Mouse (Mus musculus) bone marrow macrophage, adult 2 months (primary cell): ENCODE data around the gene Grik4. TPM values are rescaled to one million over a fixed set of nuclear protein-coding genes. Genes with fewer than 3 reads are reported as not detected.
"Not testable (repeated sequence)": the region's sequence is repeated elsewhere in the genome, so short reads cannot be mapped to it uniquely, and the experiment has no call there.

Experiments used
- H3K27ac ChIP-seq: 2 replicates; pipeline ENCODE4 v1.5.1; 2012; ENCODE audit warnings: low read depth, low read length; ENCODE audit not compliant: insufficient read depth
- H3K4me1 ChIP-seq: 2 replicates; pipeline ENCODE4 v1.6.1; 2012; ENCODE audit warnings: low read length; ENCODE audit not compliant: control insufficient read depth, insufficient read depth
- H3K4me3 ChIP-seq: 2 replicates; pipeline ENCODE4 v1.5.1; 2012; ENCODE audit warnings: mild to moderate bottlenecking, low read length, moderate library complexity; ENCODE audit not compliant: insufficient read depth
- CTCF ChIP-seq: IDR thresholded peaks from 2 replicates; pipeline ENCODE4 v1.5.1; 2012; ENCODE audit warnings: low read depth, mild to moderate bottlenecking, low read length, moderate library complexity
- POLR2A ChIP-seq: IDR thresholded peaks from 2 replicates; pipeline ENCODE4 v1.6.1; 2012; ENCODE audit warnings: mild to moderate bottlenecking, low read depth, low read length, borderline replicate concordance
- polyA plus RNA-seq: library from polyadenylated mRNA; stranded (reverse); fragments of >200 nt; gene quantifications from 2 replicates; pipeline ENCODE4 v1.2.4, GENCODE M21; 2012; ENCODE audit not compliant: missing spikeins, insufficient read depth, insufficient read length

Grik4 gene
- polyA plus RNA-seq, 1 experiment: 0.12 TPM

DNA sequence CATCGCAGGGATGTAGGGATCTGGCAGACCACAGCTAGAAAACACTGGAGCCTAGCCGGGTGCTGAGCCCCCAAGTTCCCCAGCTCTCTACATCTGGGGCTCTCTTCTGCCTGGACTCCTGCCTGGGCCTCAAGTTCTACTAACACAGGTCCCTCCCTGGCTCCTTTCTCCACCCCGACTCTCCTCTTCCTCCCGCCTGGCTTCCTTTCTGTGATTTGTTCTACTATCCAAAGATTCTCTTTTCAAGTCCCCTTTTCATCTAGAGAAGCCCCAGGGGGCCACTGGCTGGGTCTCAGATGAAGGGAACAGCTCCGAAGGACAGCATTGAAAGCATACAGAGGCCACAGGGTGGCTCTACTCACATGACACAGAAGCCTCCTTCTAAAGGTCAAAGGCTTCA is 151.9 kb downstream of the Grik4 start:
- Histone ChIP-seq H3K4me3 (no peak overlapping the region), H3K4me1 (no peaks in the 10 kb centered on the region), H3K27ac (no peak overlapping the region)
- no peak for TF ChIP-seq POLR2A
- no peak for TF ChIP-seq CTCF

DNA sequence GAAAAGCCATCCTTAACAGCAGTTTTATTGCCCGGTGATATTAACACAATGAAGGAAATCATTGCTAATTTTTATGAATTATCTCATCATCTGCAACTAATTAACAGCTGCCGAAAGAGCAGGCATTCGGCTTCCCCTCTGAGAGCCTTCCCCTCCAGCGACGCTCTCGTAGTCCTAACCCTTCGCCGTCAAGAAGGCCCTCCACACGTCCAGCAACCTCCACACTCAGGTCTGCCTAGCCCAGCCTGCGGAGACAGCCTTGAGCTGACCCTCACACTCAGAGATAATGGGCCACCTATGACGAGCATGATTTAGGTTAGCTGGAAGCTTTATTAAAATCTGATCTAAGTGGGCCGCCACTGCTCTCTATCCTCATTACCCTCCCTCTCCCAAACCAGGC is 152.5 kb downstream of the Grik4 start:
- H3K27ac ChIP-seq: no peak overlapping the region
- H3K4me1 ChIP-seq: no peaks in the 10 kb centered on the region
- TF ChIP-seq POLR2A: no peak
- no peak for TF ChIP-seq CTCF
- H3K4me3 ChIP-seq: no peak overlapping the region

DNA sequence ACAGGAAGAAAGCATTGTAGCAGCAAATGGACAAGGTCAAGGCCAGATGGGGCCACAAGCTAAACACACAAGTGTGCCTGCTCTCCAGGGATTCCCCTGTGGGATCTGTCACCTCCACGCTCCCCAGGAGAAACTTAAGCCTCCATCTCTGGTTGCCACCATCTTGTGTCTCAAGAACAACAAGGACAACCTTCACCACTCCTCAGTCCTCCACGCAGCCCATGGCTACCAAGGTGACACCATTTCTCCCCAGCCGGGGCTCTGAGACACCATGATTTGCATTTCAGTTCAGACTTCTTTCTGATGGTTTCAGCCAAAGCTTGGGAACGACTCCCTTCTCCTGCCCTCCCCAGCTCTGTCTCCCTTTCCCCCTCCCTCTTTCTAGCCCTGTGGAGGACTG is 152.9 kb downstream of the Grik4 start:
- Histone ChIP-seq H3K4me1 (no peaks in the 10 kb centered on the region), H3K4me3 (no peak overlapping the region), H3K27ac (no peak overlapping the region)
- no peak for TF ChIP-seq POLR2A
- TF ChIP-seq CTCF: no peak

DNA sequence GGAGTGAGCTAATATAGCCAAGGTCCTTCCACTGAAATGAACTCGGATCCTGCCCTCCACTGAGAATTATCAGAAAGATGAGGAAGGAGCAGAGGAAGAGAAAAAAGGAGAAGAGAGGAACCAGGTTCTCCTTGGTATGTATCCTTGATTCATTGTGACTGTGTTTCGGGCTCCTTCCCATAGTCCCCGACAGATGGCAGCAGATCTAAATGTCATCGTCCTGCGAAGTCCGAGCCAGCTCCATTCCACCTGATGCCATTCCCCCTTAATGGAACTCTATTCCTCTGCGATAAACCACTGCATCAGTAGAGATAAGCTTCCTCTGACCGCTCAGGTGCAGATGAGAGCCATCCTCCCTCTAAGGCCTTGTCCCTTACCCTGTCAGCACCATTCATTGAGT is 155.8 kb downstream of the Grik4 start:
- TF ChIP-seq CTCF: peak; percentile 53
- TF ChIP-seq POLR2A: no peak
- Histone ChIP-seq H3K4me1 (no peaks in the 10 kb centered on the region), H3K4me3 (no peak overlapping the region), H3K27ac (no peak overlapping the region)

DNA sequence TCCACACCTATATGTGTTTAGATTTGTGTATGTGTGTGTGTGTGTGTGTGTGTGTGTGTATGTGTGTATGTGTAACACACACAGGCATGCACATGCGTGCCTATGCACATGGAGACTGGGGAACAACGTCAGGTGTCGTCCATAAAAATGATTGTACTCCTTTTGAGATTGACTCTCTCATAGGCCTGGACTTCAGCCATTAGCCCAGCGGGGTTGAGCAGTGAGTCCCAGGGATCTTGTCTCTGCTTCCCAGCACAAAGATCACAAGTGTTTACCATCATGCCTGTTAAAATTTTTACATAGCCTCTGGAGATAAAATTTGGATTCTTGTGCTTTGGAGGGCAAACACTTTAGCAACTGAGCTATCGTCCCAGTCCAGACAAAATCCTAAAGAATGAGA is 157.4 kb downstream of the Grik4 start:
- no peak overlapping the region for H3K4me3 ChIP-seq
- no peak overlapping the region for H3K27ac ChIP-seq
- TF ChIP-seq CTCF (no peak), POLR2A (no peak)
- no peaks in the 10 kb centered on the region for H3K4me1 ChIP-seq

DNA sequence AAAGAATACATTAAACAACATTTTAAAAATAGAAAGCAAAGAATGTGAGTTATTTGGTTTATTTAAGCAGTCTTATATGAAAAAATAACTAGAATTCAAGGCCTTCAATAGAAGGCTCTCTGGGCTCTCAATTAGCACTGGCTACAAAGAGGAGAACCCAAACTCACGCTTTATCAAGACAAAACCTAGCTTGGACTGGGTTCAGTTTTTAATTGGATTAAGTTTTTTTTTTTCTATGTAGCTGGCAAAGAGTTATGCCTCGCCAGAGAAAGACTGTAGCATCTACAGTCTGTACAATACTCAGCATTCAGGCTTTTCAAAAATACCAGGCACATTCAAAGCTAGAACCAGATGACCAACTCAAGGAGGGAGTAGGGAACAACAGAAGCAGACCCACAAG is 158.0 kb downstream of the Grik4 start:
- Histone ChIP-seq H3K4me1 (no peaks in the 10 kb centered on the region), H3K27ac (no peak overlapping the region), H3K4me3 (no peak overlapping the region)
- TF ChIP-seq CTCF (no peak), POLR2A (no peak)

DNA sequence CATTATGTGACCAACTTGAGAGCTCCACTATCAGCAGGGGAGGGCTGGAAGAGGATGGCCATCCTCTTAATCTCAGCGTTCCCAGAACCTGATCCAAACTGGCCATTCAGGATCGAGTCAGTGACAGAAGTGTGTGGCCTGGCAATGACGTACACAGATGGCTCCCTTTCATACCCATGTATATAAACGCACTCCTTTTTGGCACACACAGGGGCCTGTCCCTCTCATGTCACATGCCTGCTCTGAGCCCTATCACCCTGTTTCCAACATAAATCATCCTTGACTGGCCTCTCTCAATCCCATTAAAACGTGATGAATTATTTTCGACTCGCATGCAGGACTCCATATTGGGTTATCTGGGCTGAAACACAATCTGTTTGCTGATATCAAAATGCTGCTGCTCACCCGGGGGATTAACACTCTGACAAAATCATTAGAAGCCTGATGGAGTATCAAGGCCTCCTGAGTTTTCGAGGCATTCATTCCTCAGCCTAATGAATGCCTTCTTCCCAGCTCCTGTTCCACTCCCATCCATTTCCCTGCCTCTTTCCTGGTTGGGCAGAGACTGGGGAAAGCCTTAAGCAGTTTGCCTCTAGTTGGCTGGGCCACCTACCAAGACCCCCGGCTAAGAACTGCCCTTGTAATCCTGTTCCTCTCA is 159.0 kb downstream of the Grik4 start:
- TF ChIP-seq POLR2A (no peak), CTCF (no peak)
- H3K4me3 ChIP-seq: no peak overlapping the region
- H3K27ac ChIP-seq: no peak overlapping the region
- H3K4me1 ChIP-seq: no peaks in the 10 kb centered on the region

DNA sequence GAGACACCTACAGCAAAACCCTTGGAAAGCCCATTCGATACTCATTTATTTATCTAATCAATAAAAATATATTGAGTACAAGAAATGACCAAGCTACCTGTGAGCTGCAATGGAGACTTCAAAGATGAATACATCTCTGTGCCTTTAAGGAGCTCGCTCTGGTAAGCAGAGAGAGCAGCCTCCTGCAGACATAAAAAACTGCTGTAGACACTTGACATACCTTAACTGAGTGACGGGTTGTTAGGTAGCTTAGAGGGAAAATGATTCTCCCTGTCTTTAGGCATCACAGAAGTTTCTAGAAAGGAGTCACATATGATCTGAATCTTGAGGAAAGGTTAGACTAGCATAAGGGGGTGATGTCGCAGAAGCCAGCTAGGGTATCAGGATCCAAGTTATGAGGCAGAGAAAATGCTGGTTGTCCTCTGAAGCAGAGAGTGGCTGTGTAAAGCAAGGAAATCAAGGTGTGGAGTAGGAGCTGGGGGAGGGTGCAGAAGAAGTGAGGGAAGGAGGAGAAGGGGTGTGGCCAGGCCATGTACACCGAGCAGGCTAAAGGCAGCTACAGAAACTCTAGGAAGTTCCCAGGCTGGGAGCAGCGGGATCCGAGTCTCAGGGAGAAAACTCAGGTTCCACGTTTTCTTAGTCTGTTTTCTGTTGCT is 160.9 kb downstream of the Grik4 start:
- H3K27ac ChIP-seq: no peak overlapping the region
- no peak overlapping the region for H3K4me3 ChIP-seq
- no peak for TF ChIP-seq POLR2A
- TF ChIP-seq CTCF: no peak
- no peaks in the 10 kb centered on the region for H3K4me1 ChIP-seq

DNA sequence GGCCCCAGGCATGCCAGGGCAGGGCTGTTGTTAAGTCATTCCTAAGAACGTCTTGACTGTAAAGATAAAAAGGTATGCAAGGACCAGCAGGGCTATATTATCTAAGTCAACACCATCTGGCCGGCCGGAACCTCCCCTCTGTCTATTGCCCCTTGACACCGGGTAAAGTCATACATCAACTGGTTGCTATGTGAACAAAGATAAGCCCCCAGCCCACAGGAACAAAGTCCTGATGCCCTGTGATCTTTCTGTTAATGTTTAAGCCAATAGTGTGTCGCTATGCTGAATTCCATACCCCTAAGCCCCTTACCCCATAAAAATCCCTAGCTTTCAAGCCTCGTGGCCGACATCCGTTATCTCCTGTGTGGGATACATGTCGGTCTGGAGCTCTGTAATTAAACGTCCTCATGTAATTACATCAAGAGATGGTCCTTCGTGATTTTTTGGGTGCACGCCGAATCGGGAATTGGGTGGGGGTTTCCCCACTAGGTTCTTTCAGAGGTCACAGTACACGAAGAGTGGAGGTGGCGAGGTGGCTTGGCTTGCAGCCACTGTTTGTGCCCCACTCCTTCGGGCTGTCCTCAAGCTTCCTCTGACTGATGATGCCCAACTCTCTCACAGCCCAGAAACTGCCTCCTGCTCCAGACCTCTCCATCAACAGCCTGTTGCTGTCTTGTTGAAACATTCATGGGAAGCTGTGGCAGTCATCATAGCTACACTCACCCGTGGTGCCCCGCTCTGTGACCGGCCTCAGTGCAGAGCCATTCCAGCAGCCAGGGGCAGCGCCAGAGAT is 165.6 kb downstream of the Grik4 start:
- H3K4me1 ChIP-seq, H3K4me3 ChIP-seq, H3K27ac ChIP-seq: not testable (repeated sequence)

DNA sequence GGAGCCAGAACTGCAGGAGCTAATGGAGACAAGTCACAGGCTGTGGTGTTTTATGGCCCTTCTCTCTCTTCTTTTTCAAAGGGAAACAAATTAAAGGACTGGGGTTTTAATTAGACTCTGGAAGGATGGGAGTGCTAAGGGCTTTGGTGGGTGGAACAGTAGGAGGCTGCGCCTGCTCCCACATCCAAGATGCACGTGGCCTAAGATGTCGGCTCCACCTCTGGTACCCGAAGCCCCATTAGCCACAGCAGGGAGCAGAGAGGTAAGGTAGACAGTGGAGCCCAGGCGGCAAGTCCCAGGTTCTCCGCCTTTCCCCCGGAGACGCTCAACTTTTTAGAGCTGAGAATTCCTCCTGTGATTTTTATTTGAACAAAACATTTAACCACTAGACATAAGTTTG is 166.4 kb downstream of the Grik4 start:
- Histone ChIP-seq H3K4me3 (no peak overlapping the region), H3K4me1 (no peaks in the 10 kb centered on the region), H3K27ac (no peak overlapping the region)
- no peak for TF ChIP-seq CTCF
- no peak for TF ChIP-seq POLR2A

DNA sequence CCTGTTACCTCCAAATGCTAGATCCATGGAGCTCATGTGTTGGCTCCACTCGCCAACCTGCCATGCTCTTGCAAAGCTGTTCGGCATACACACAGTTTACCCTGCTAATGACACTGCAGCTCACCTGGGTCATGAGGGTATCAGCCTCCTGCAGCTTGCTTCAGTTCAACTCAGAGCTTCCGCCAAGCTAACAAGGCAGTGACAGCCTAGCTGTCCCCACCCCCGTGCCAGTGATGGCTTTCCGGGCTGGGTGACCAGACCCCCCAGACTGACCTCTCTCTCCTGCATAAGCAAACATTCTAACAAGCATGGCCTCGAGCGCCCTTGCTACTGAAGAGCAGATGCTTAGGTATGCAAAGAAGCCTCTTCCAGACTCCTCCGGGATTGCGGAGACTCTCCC is 167.5 kb downstream of the Grik4 start:
- H3K27ac ChIP-seq: no peak overlapping the region
- no peak for TF ChIP-seq CTCF
- no peak for TF ChIP-seq POLR2A
- H3K4me1 ChIP-seq: no peaks in the 10 kb centered on the region
- no peak overlapping the region for H3K4me3 ChIP-seq
